Mouse (Mus musculus) embryonic facial prominence, embryonic 14.5 days (tissue): Measurements from ENCODE around the gene Elovl5. TPM values are rescaled to one million over a fixed set of nuclear protein-coding genes. Genes with fewer than 3 reads are reported as not detected.

Source experiments
- ATAC-seq: fragments of 200-750 bp; cut with Nextera tagmentation; 2 replicates; pipeline ENCODE4 v1.8.0; 2017; ENCODE audit warnings: low read depth, moderate number of reproducible peaks, moderate TSS enrichment
- DNase-seq: peaks from one replicate; pipeline ENCODE4 v3.0.0-alpha.2; 2015; ENCODE audit warnings: low spot score
- H3K27ac ChIP-seq: fragments of 300-500 bp; sonication (generic); replicated peaks from 2 replicates; pipeline ENCODE4 v1.5.1; 2014; ENCODE audit warnings: low read depth, mild to moderate bottlenecking, low read length, moderate library complexity
- H3K27me3 ChIP-seq: fragments of 300-500 bp; sonication (generic); replicated peaks from 2 replicates; pipeline ENCODE4 v1.6.1; 2014; ENCODE audit warnings: low read length; ENCODE audit not compliant: control insufficient read depth, insufficient read depth
- H3K36me3 ChIP-seq: fragments of 300-500 bp; sonication (generic); 2 replicates; pipeline ENCODE4 v1.6.1; 2014; ENCODE audit warnings: low read length, mixed read lengths; ENCODE audit not compliant: control insufficient read depth, insufficient read depth
- H3K4me1 ChIP-seq: fragments of 300-500 bp; sonication (generic); 2 replicates; pipeline ENCODE4 v1.6.1; 2014; ENCODE audit warnings: antibody characterized with exemption, low read length; ENCODE audit not compliant: control insufficient read depth, insufficient read depth
- H3K4me2 ChIP-seq: fragments of 300-500 bp; sonication (generic); 2 replicates; pipeline ENCODE4 v1.6.1; 2014; ENCODE audit warnings: low read depth, mild to moderate bottlenecking, low read length, moderate library complexity, mixed read lengths
- H3K4me3 ChIP-seq: fragments of 300-500 bp; sonication (generic); 2 replicates; pipeline ENCODE4 v1.5.1; 2014; ENCODE audit warnings: low read depth, mild to moderate bottlenecking, low read length
- H3K9ac ChIP-seq: fragments of 300-500 bp; sonication (generic); 2 replicates; pipeline ENCODE4 v1.6.1; 2014; ENCODE audit warnings: low read depth, mild to moderate bottlenecking, low read length, moderate library complexity, mixed read lengths
- H3K9me3 ChIP-seq: fragments of 300-500 bp; sonication (generic); 2 replicates; pipeline ENCODE4 v1.6.1; 2016; ENCODE audit warnings: low read length; ENCODE audit not compliant: control insufficient read depth
- WGBS: fragments of 180-500 bp; shearing (Covaris S2); extraction: QIAGEN DNeasy Blood & Tissue Kit; methylation state at CpG from one replicate; pipeline ENCODE4 v1.1.7; 2014; 5-methylcytosine and 5-hydroxymethylcytosine counted together
- polyA plus RNA-seq: library from polyadenylated mRNA; unstranded; fragments of >200 nt; fragmentation: Nextera tagmentation; extraction: Ambion mirVana; gene quantifications from 2 replicates; pipeline ENCODE4 v1.2.1, GENCODE M21; 2014

Gene Elovl5
- polyA plus RNA-seq, 1 experiment from 2014 or later, result 74.2 TPM

DNA sequence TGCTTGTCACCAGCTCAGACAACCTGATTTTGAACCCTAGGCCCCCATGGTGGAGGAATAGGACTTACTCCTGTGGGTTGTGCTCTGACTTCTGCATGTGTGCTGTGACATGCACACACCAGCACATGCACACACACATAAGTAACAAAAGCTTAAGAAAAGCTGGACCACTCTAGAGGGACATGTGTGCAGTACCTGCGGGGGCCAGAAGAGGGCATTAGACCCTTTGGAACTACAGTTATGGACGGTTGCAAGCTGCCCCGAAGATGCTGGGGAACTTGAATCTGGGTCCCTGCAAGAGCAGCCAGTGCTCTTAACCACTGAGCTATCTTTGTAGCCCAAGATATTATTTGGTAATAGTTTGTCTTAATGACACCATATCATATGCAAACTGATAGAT, 88.3 kb downstream of the Elovl5 start:
- H3K36me3 ChIP-seq, result no peaks in the 10 kb centered on the region
- no peak overlapping the region for H3K27ac ChIP-seq
- 60% methylated on average over 3 of the region's 3 CpGs for WGBS
- H3K4me2 ChIP-seq, result no peak overlapping the region
- DNase-seq (no peak), ATAC-seq (no peak)
- no peak overlapping the region for H3K4me3 ChIP-seq
- H3K9me3 ChIP-seq, result no peaks in the 10 kb centered on the region
- no peaks in the 10 kb centered on the region for H3K4me1 ChIP-seq
- H3K9ac ChIP-seq, result no peak overlapping the region
- no peaks in the 10 kb centered on the region for H3K27me3 ChIP-seq

DNA sequence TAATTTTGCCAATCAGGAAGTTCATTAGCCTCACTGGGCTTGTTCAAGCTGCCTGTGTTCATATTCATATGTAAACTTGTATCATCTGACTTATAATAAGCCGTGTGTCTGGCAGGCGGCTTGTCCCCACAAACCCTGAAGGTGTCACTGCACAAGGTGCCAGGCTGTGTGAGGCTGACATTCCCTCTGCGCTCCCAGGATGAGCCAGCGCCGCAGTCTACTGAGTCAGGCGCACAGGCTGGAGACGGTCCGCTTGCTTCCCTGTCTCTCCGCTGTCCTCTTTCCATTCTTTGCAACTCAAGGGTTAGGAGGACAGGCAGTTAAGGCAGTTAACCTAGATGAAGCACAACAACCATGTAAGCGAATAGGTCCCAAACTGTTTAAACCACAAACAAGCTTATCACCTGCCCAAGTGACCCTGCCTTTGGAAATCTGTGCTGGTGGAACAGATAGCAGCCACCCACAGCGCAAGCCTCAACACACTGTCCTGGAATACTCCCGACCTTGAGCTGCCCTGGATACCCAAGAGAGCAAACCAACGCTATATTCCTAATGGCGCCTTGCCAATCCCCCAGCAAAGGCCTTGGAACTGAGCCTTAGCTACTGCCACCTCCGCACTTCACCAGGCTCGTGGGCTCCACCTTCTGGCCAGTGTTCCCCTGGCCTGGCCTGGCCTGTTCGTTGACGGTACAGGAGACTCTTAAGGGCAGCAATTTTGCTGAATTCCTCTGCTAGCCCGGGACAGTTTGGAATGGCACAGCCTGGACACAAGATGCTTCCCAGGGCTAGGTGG, 89.2 kb downstream of the Elovl5 start:
- DNase-seq (peak; percentile 86), ATAC-seq (peak; percentile 78)
- Histone ChIP-seq H3K36me3 (no peaks in the 10 kb centered on the region), H3K4me2 (no peak overlapping the region), H3K9ac (no peak overlapping the region), H3K27ac (no peak overlapping the region), H3K4me3 (no peak overlapping the region), H3K9me3 (no peaks in the 10 kb centered on the region), H3K27me3 (no peaks in the 10 kb centered on the region), H3K4me1 (no peaks in the 10 kb centered on the region)
- 57% methylated on average over 19 of the region's 19 CpGs for WGBS

DNA sequence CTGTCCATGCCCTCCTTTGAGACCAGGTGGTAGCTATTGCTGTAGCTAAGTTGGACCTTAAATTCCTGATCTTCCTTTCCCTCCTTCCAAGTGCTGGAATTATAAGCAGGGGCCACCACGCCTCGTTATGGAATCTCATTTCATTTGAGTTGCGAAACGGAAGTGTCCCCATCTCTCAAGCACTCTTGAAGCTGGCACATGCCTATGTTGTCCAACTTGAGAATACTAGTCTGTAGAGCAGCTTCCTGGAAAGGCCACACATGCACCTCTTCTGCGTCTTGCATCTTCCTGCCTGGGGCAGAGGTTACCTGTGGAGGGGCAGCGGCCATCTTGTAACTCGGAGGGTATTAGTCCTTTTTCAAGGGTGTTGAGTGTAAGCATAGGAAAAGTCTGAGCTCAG, 92.2 kb downstream of the Elovl5 start:
- Histone ChIP-seq H3K9ac (no peak overlapping the region), H3K36me3 (no peaks in the 10 kb centered on the region), H3K9me3 (no peaks in the 10 kb centered on the region), H3K4me2 (no peak overlapping the region), H3K27ac (no peak overlapping the region), H3K27me3 (no peaks in the 10 kb centered on the region), H3K4me3 (no peak overlapping the region), H3K4me1 (no peaks in the 10 kb centered on the region)
- ATAC-seq, result no peak
- 90% methylated on average over 7 of the region's 7 CpGs for WGBS
- no peak for DNase-seq

DNA sequence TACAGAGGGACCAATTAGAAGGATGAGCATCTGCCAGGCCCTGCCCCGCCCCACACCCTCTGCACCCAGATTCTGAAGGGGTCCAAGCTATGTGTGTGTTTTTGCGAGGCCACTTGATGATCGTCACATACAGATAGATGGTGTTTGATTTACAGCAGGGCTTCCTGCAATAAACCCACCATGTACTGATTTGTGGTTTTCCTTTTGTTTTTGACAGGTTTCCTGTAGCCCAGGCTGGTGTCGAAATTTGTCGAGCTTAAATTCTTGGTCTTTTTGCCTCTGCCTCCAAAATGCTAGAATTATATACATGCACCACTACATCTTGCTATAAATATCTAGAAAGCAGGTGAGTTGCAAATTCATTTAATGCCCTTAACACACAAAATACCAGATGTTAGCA, 93.0 kb downstream of the Elovl5 start:
- no peak overlapping the region for H3K4me2 ChIP-seq
- no peak for DNase-seq

DNA sequence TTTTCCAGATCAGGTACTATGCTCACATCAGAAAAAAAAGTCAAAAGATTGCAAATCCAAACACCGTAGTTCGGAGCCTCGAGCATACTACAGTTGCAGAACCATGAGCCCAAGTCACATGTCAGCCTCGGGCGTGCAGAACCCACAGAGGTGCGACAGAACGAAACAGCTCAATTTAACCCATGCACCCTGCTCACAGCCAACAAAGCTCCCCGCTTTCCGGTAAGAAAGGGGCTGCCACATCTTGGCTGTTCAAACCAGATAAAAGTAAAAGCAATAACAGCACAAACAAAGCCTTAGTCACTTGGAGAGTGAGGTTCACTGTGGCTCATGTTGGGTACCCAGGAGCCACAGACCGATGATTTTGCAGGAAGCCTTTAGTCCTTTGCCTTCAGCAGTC, 93.5 kb downstream of the Elovl5 start:
- ATAC-seq, result no peak
- Histone ChIP-seq H3K9me3 (no peaks in the 10 kb centered on the region), H3K36me3 (no peaks in the 10 kb centered on the region), H3K27ac (no peak overlapping the region), H3K4me1 (no peaks in the 10 kb centered on the region), H3K4me2 (no peak overlapping the region), H3K4me3 (no peak overlapping the region), H3K27me3 (no peaks in the 10 kb centered on the region), H3K9ac (no peak overlapping the region)
- 82% methylated on average over 10 of the region's 10 CpGs for WGBS
- no peak for DNase-seq

More for the DNA sequence above, 93.0 kb downstream of the Elovl5 start:
- whole genome bisulfite sequencing, result 82% methylated on average over 5 of the region's 5 CpGs
- Histone ChIP-seq H3K36me3 (no peaks in the 10 kb centered on the region), H3K4me3 (no peak overlapping the region), H3K27me3 (no peaks in the 10 kb centered on the region), H3K4me1 (no peaks in the 10 kb centered on the region), H3K27ac (no peak overlapping the region), H3K9ac (no peak overlapping the region), H3K9me3 (no peaks in the 10 kb centered on the region)
- no peak for ATAC-seq

DNA sequence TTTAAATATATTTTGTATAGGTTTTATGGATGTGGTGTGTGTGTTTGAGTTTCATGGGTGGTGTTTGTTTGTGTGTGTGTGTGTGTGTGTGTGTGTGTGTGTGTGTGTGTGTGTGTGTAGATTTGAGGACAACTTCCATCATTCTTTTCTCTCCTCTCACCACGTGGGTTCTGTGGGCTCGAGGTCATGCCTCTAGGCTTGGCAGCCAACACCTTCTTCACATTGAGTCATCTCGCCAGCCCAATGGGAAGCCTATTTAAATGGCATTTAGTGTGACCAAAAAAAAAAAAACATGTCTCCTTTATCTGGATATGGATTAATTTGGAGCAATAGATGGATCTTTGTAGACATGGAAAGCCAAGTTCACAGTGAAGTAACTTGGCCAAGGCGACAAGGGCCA, 94.9 kb downstream of the Elovl5 start:
- 85% methylated on average over 4 of the region's 4 CpGs for WGBS
- DNase-seq (no peak), ATAC-seq (no peak)
- H3K4me2 ChIP-seq, result no peak overlapping the region
- H3K9ac ChIP-seq, result no peak overlapping the region
- no peaks in the 10 kb centered on the region for H3K27me3 ChIP-seq
- H3K36me3 ChIP-seq, result no peaks in the 10 kb centered on the region
- H3K9me3 ChIP-seq, result no peaks in the 10 kb centered on the region
- no peak overlapping the region for H3K27ac ChIP-seq
- no peaks in the 10 kb centered on the region for H3K4me1 ChIP-seq
- no peak overlapping the region for H3K4me3 ChIP-seq

DNA sequence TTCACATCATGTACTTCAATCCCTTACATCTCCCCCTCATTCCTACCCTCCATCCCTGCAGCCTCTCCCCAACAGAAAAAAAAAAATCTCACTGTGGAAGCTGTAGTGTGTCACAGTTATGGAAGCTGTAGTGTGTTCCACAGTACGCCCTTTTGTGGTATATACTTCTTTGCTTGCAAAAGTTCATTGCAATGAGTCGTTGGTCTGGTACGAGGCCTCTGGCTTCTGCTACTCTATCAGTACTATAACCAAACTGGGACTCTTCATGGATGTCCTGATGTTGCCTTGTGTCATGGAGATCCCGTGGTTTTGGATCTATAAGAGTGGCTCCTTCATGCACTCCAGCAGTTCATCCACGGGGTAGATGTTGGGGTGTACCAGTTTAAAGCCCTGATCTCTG, 95.5 kb downstream of the Elovl5 start:
- Histone ChIP-seq H3K27me3 (no peaks in the 10 kb centered on the region), H3K4me2 (no peak overlapping the region), H3K4me3 (no peak overlapping the region), H3K36me3 (no peaks in the 10 kb centered on the region), H3K27ac (no peak overlapping the region), H3K9ac (no peak overlapping the region), H3K4me1 (no peaks in the 10 kb centered on the region), H3K9me3 (no peaks in the 10 kb centered on the region)
- 89% methylated on average over 5 of the region's 5 CpGs for WGBS
- DNase-seq (no peak), ATAC-seq (no peak)

DNA sequence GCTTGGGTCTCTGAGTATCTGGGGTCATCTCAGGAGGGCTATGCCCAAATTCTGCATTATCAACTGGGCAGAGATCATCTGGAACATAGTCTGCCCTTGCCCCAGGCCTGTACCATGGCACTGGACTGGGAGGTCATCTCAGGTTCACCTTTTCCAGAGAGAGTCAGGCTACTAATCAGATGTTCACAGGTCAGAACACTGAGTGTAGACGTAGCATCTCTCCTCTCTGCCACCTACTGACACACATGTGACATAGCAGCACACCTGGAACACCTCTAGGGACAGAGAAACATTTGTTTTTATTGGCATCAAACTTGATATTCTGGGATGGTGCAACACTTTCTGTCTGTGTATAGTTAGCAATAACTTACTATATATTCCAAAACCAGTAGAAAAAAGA, 96.6 kb downstream of the Elovl5 start:
- H3K9me3 ChIP-seq, result no peaks in the 10 kb centered on the region
- no peak overlapping the region for H3K27ac ChIP-seq
- DNase-seq (no peak), ATAC-seq (no peak)
- no peaks in the 10 kb centered on the region for H3K36me3 ChIP-seq
- H3K4me3 ChIP-seq, result no peak overlapping the region
- no peaks in the 10 kb centered on the region for H3K27me3 ChIP-seq
- 35% methylated on average over 1 of the region's 1 CpGs for WGBS
- H3K4me2 ChIP-seq, result no peak overlapping the region
- H3K4me1 ChIP-seq, result no peaks in the 10 kb centered on the region
- H3K9ac ChIP-seq, result no peak overlapping the region

DNA sequence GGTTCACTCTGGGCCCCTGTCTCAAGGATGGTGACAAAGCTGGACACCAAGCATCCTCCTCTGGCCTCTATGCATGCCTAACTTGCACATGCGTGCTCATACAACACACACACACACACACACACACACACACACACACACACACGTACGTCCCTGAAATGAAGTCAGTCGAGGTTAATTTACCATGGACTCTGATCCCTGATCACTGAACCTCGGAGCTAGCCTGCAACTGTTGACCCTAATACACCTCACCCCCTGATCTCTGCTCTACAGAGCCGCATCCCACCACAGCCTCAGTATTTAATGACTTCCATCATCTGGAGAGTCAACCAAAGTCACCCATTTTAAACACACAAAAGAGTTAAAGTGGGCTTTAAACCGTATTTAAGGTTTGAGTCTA, 98.7 kb downstream of the Elovl5 start:
- Histone ChIP-seq H3K36me3 (no peaks in the 10 kb centered on the region), H3K4me2 (no peak overlapping the region), H3K9ac (no peak overlapping the region), H3K27ac (no peak overlapping the region), H3K27me3 (no peaks in the 10 kb centered on the region), H3K4me1 (no peaks in the 10 kb centered on the region), H3K9me3 (no peaks in the 10 kb centered on the region), H3K4me3 (no peak overlapping the region)
- no peak for DNase-seq
- ATAC-seq, result no peak
- WGBS, result 81% methylated on average over 7 of the region's 7 CpGs
